Mouse (Mus musculus) embryo, embryonic 10 days (tissue): ENCODE measurements at regions not wholly inside any gene's neighbourhood (a gene's known extent, or its start where the extent isn't known, plus 50 kb on each side); places are given as distances from the start of the nearest gene placed in this dataset.

Experiments used
- DNase-seq: peaks from one replicate; pipeline ENCODE4 v3.0.0-alpha.2; 2015; ENCODE audit warnings: low spot score

- DNase-seq: no peak
Observed at GRCm38 (mm10) chr13:29019839-29020238, 66.3 kb upstream of the Sox4 start.

DNA sequence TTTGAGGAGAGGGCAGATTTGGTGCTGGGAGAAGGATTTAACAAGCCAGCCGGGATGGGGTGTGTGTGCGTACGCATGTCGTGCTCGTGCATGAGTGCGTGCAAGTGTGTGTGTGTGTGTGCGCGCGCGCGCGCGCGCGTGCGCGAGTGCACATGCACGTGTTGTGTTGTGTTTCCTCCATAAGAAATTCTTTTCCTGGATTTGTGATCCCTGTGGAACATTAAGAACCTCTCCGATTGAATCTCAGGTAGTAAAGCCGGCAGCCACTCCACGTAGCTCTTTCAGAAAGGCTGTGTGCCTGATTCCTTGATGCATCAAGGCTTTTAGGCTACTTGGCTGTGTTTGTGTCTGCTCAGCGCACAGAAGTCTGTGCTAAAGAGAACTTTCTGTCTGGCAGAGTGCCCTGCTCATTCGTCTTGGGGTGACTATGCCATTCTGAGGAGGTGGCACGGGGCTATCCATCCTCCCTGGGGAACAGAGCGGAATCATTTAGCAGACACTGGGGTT lies 62.7 kb upstream of the Sox4 start:
- no peak for DNase-seq

- no peak for DNase-seq
Observed at GRCm38 (mm10) chr13:29015605-29015994, 62.1 kb upstream of the Sox4 start.

DNA sequence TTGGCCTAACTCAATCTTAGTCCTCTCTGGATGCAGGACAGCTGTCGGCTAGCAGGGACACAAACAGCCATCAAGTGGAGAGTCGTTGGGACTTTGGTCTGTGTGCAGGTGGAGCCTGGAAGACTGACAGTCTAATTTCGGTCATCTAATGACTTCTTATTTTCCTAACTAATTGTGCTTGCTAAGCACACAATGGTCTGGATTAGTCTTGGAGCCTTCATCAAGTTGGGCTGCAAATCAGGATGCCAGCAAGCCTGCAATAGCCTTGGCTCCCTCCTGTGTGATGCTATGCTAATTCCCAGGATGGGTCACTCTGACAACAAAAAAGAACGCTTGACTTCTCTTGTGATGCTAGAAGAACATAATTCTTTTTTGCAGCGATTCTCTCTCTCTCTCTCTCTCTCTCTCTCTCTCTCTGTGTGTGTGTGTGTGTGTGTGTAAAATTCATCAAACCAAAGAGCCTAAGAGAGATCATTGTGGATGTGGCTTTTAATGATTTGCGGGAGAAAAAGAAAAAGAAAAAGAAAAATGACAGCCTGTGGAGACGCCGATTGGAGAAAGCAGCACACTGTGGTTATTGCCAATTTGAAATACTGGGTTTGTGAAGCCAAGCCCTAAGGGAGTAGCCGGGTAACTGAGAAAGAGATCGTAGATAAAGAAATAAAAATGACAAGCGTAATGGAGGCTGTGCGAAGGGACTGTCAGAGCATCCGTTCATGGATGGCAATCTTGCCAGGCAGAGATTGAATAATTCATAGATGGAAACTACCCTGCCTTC lies 61.5 kb upstream of the Sox4 start:
- DNase-seq: peak; percentile 36

GRCm38 (mm10) chr13:29014066-29014826 lies 60.7 kb upstream of the Sox4 start:
- DNase-seq: no peak

GRCm38 (mm10) chr13:29006467-29006866 lies 53.0 kb upstream of the Sox4 start:
- DNase-seq: no peak
